Mouse (Mus musculus): ENCODE data around the gene Msi2.

DNA sequence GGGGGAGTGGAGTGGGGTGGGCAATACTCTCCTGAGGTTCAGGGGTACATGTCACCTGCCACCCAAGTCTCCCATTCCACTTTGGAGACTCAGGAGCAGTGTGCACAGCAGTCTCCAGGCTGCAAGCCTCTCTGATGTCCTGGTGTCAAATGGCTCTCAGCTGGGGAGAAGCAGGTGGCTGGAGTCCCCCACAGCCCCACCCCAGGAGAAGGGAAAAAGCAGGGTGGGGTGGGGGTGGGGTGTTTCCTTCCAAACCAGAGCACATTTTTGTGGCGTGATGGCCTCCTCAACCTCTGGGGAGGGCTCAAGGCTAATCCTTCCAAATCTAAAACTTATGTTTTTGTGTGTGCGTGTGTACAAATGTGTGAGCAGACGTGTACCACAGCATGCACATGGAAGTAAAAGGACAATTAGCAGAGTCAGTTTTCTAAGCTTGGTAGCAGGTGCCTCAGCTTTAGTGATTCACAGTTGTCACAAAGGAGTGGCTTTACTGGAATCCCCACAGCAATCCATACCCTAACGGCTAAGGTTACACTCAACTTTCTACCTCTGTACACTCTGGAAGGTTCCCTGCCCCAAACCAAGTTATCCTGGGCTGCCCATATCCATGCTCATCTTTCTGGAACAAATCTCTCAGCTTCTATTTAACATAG, 161.1 kb downstream of the Msi2 start:
- TF ChIP-seq CTCF (IDR thresholded peaks at IDR 0.05; ENCODE audit: insufficient read depth, low read depth, low read length) (no peak), POLR2A (IDR thresholded peaks at IDR 0.05; ENCODE audit: insufficient read depth, low read depth, low read length) (no peak)

Data from olfactory bulb, adult 2 months (tissue).